Mouse (Mus musculus): ENCODE measurements around the gene Tmcc3.

DNA sequence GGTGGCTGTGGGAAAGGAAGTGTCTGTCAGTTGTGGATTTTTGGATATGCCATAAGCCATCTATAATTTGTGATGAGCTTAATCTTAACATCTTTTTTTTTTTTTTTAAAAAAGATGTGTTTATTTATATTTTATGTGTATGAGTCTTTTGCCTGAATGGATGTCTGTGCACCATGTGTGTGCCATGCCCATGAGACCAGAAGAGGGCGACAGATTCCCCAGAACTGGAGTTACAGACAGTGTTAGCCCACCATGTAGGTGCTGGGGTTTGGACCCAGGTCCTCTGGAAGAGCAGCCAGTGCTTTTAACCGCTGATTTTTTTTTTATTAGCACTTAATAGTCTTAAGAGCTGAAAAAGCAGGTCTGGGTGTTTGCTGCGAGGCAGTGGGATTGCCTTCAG lies 269.6 kb downstream of the Tmcc3 start:
- TF ChIP-seq HCFC1 (IDR thresholded peaks at IDR 0.05; ENCODE audit: borderline replicate concordance, insufficient read depth, low read length) (no peak), ZNF384 (IDR thresholded peaks at IDR 0.05; ENCODE audit: low read depth, low read length) (no peak)
